24 mouse cellular contexts compared by ENCODE assay signal in genomic region chr2:57644117-57644516, GRCm38 (mm10).
"Had no signal": no experiment of that assay in that cellular context is flagged by ENCODE, and none has a peak within 500 bp of the region (broad histone marks: within the 10 kb centered on the region; RNA-seq: fewer than 3 reads in every experiment).

No protein-coding gene starts in this region.

- H3K27me3 ChIP-seq: heart, embryonic 13.5 days; heart, embryonic 15.5 days; hindbrain, embryonic 13.5 days; hindbrain, embryonic 15.5 days; intestine, embryonic 15.5 days; limb, embryonic 12.5 days; liver, embryonic 12.5 days had no signal

- H3K9ac ChIP-seq: heart, embryonic 13.5 days; heart, embryonic 15.5 days; hindbrain, embryonic 13.5 days; hindbrain, embryonic 15.5 days; intestine, embryonic 15.5 days; limb, embryonic 12.5 days; liver, embryonic 12.5 days; liver, embryonic 14.5 days had no signal

- H3K4me2 ChIP-seq: heart, embryonic 11.5 days; heart, embryonic 13.5 days; heart, embryonic 15.5 days; hindbrain, embryonic 13.5 days; hindbrain, embryonic 15.5 days; intestine, embryonic 15.5 days; limb, embryonic 12.5 days; liver, embryonic 12.5 days had no signal

- H3K9me3 ChIP-seq: heart, embryonic 13.5 days; heart, embryonic 15.5 days; hindbrain, embryonic 13.5 days; hindbrain, embryonic 15.5 days; intestine, embryonic 15.5 days; limb, embryonic 10.5 days; limb, embryonic 12.5 days; liver, embryonic 12.5 days had no signal

- H3K4me1 ChIP-seq: heart, embryonic 13.5 days; heart, embryonic 15.5 days; hindbrain, embryonic 13.5 days; hindbrain, embryonic 15.5 days; intestine, embryonic 15.5 days; limb, embryonic 10.5 days; limb, embryonic 12.5 days; liver, embryonic 12.5 days had no signal

- H3K4me3 ChIP-seq: heart, embryonic 13.5 days; heart, embryonic 15.5 days; hindbrain, embryonic 13.5 days; hindbrain, embryonic 15.5 days; intestine, embryonic 15.5 days; layer of hippocampus, adult 2 months; left cerebral cortex, adult 2 months; limb, embryonic 10.5 days; limb, embryonic 12.5 days; liver, embryonic 12.5 days had no signal

- DNase-seq: gastrocnemius, postnatal 14 days; gastrocnemius, postnatal 36 days; heart, adult 18-20 months; heart, postnatal 14 days; heart, postnatal 36 days; kidney, adult 18-20 months; kidney, adult 8-10 months; kidney, postnatal 25 days; kidney, postnatal 4 days; liver had no signal

- H3K36me3 ChIP-seq: heart, embryonic 13.5 days; heart, embryonic 15.5 days; hindbrain, embryonic 13.5 days; hindbrain, embryonic 15.5 days; intestine, embryonic 15.5 days; limb, embryonic 10.5 days; limb, embryonic 12.5 days; liver, embryonic 12.5 days had no signal

- ATAC-seq: inflammation-experienced regulatory T-cells, adult 6 months; intestine, embryonic 15.5 days; intestine, postnatal 0 days; liver, embryonic 12.5 days had no signal

- H3K27ac ChIP-seq: heart, embryonic 13.5 days; heart, embryonic 15.5 days; hindbrain, embryonic 13.5 days; hindbrain, embryonic 15.5 days; intestine, embryonic 15.5 days; layer of hippocampus, adult 2 months; left cerebral cortex, adult 2 months; limb, embryonic 10.5 days; limb, embryonic 12.5 days; liver, embryonic 12.5 days; liver, embryonic 14.5 days had no signal
